Mouse (Mus musculus): ENCODE measurements around the gene Zcchc18. TPM values are rescaled to one million over a fixed set of nuclear protein-coding genes. Genes with fewer than 3 reads are reported as not detected.

Gene Zcchc18
- polyA plus RNA-seq, 1 experiment from 2014 or later: 88.8 TPM

- ATAC-seq (ENCODE audit: insufficient read depth, low FRiP score, low TSS enrichment) (no peak), DNase-seq (ENCODE audit: low spot score) (no peak)
- Histone ChIP-seq H3K27ac (ENCODE audit: low read depth, low read length) (no peak overlapping the region), H3K9me3 (ENCODE audit: control insufficient read depth, low read length) (no peaks in the 10 kb centered on the region), H3K4me1 (ENCODE audit: control insufficient read depth, insufficient read depth, low read length) (no peaks in the 10 kb centered on the region), H3K4me2 (ENCODE audit: low read depth) (no peak overlapping the region), H3K27me3 (ENCODE audit: control insufficient read depth, insufficient read depth, low read length) (no peaks in the 10 kb centered on the region), H3K4me3 (ENCODE audit: low read depth, low read length) (no peak overlapping the region), H3K36me3 (ENCODE audit: control insufficient read depth, insufficient read depth, low read length) (no peaks in the 10 kb centered on the region), H3K9ac (ENCODE audit: low read length) (no peak overlapping the region)
- 78% methylated on average over 4 of the region's 4 CpGs for WGBS
Observed at GRCm38 (mm10) chrX:137034322-137034721, 41.4 kb downstream of the Zcchc18 start.

GRCm38 (mm10) chrX:137037470-137037999 lies 44.6 kb downstream of the Zcchc18 start:
- DNase-seq (ENCODE audit: low spot score) (no peak), ATAC-seq (ENCODE audit: insufficient read depth, low FRiP score, low TSS enrichment) (peak; percentile 28; the same call in 1 of the 2 replicates)
- no peaks in the 10 kb centered on the region for H3K27me3 ChIP-seq (ENCODE audit: control insufficient read depth, insufficient read depth, low read length)
- peak overlapping the region; percentile 29; the same call in 1 of the 2 replicates for H3K9ac ChIP-seq (ENCODE audit: low read length)
- peak overlapping the region; percentile 46 for H3K4me3 ChIP-seq (ENCODE audit: low read depth, low read length)
- no peaks in the 10 kb centered on the region for H3K9me3 ChIP-seq (ENCODE audit: control insufficient read depth, low read length)
- H3K4me1 ChIP-seq (ENCODE audit: control insufficient read depth, insufficient read depth, low read length): no peaks in the 10 kb centered on the region
- H3K27ac ChIP-seq (ENCODE audit: low read depth, low read length): no peak overlapping the region
- 17% methylated on average over 12 of the region's 12 CpGs for WGBS
- no peaks in the 10 kb centered on the region for H3K36me3 ChIP-seq (ENCODE audit: control insufficient read depth, insufficient read depth, low read length)
- peak overlapping the region; percentile 52 for H3K4me2 ChIP-seq (ENCODE audit: low read depth)

- Histone ChIP-seq H3K4me2 (ENCODE audit: low read depth) (peak within 1 kb of the TSS; percentile 52), H3K4me1 (ENCODE audit: control insufficient read depth, insufficient read depth, low read length) (no peaks in the 10 kb centered on the region), H3K36me3 (ENCODE audit: control insufficient read depth, insufficient read depth, low read length) (no peaks in the 10 kb centered on the region), H3K9ac (ENCODE audit: low read length) (peak within 1 kb of the TSS; percentile 58), H3K27me3 (ENCODE audit: control insufficient read depth, insufficient read depth, low read length) (no peaks in the 10 kb centered on the region), H3K27ac (ENCODE audit: low read depth, low read length) (0 out of 2 replicates have a peak within 1 kb of the TSS, but pooled peaks have one; percentile 53), H3K9me3 (ENCODE audit: control insufficient read depth, low read length) (no peaks in the 10 kb centered on the region), H3K4me3 (ENCODE audit: low read depth, low read length) (peak within 1 kb of the TSS; percentile 46)
- WGBS: 23% methylated on average over 31 of the region's 31 CpGs
- ATAC-seq (ENCODE audit: insufficient read depth, low FRiP score, low TSS enrichment) (peak; percentile 93), DNase-seq (ENCODE audit: low spot score) (peak; percentile 88)
Observed at GRCm38 (mm10) chrX:137038000-137038483, 45.1 kb downstream of the Zcchc18 start, which contains the start of gene Slc25a53. Gene Slc25a53 (minus strand): TSS chrX:137038302.

GRCm38 (mm10) chrX:137038502-137038901 lies 45.5 kb downstream of the Zcchc18 start:
- 44% methylated on average over 7 of the region's 7 CpGs for WGBS
- no peaks in the 10 kb centered on the region for H3K27me3 ChIP-seq (ENCODE audit: control insufficient read depth, insufficient read depth, low read length)
- H3K4me3 ChIP-seq (ENCODE audit: low read depth, low read length): peak overlapping the region; percentile 46
- no peak overlapping the region for H3K27ac ChIP-seq (ENCODE audit: low read depth, low read length)
- no peaks in the 10 kb centered on the region for H3K4me1 ChIP-seq (ENCODE audit: control insufficient read depth, insufficient read depth, low read length)
- no peak overlapping the region for H3K9ac ChIP-seq (ENCODE audit: low read length)
- peak overlapping the region; percentile 13; the same call in 1 of the 2 replicates for H3K4me2 ChIP-seq (ENCODE audit: low read depth)
- DNase-seq (ENCODE audit: low spot score): no peak
- H3K36me3 ChIP-seq (ENCODE audit: control insufficient read depth, insufficient read depth, low read length): no peaks in the 10 kb centered on the region
- ATAC-seq (ENCODE audit: insufficient read depth, low FRiP score, low TSS enrichment): peak; percentile 46
- no peaks in the 10 kb centered on the region for H3K9me3 ChIP-seq (ENCODE audit: control insufficient read depth, low read length)

Other genes with a start within 250 kb of the Zcchc18 start
- gene Morf4l2, start 249.5 kb upstream of the Zcchc18 start, polyA plus RNA-seq (2014; fragmentation: Nextera tagmentation; extraction: Ambion mirVana): 622 and 646 TPM in 2 replicates
- not detected in 2 replicates for gene Glra4, start 213.0 kb upstream of the Zcchc18 start, polyA plus RNA-seq (2014; fragmentation: Nextera tagmentation; extraction: Ambion mirVana)
- 28.7 and 38.6 TPM in 2 replicates for gene Plp1, start 170.5 kb upstream of the Zcchc18 start, polyA plus RNA-seq (2014; fragmentation: Nextera tagmentation; extraction: Ambion mirVana)
- 5.8 and 5.9 TPM in 2 replicates for gene Rab9b, start 124.4 kb upstream of the Zcchc18 start, polyA plus RNA-seq (2014; fragmentation: Nextera tagmentation; extraction: Ambion mirVana)
- not detected in 2 replicates for gene H2bfm, start 65.8 kb upstream of the Zcchc18 start, polyA plus RNA-seq (2014; fragmentation: Nextera tagmentation; extraction: Ambion mirVana)
- gene Tmsb15b2, start 17.7 kb upstream of the Zcchc18 start, polyA plus RNA-seq (2014; fragmentation: Nextera tagmentation; extraction: Ambion mirVana): 54.1 and 56.2 TPM in 2 replicates
- 7.4 and 7.6 TPM in 2 replicates for gene Tmsb15l, start 16.3 kb upstream of the Zcchc18 start, polyA plus RNA-seq (2014; fragmentation: Nextera tagmentation; extraction: Ambion mirVana)
- gene Tmsb15b1, start 16.3 kb upstream of the Zcchc18 start, polyA plus RNA-seq (2014; fragmentation: Nextera tagmentation; extraction: Ambion mirVana): 22.2 and 23.4 TPM in 2 replicates
- 11.2 and 13.7 TPM in 2 replicates for gene Slc25a53, start 45.1 kb downstream of the Zcchc18 start, polyA plus RNA-seq (2014; fragmentation: Nextera tagmentation; extraction: Ambion mirVana)
- 12.5 and 12.7 TPM in 2 replicates for gene Fam199x, start 56.4 kb downstream of the Zcchc18 start, polyA plus RNA-seq (2014; fragmentation: Nextera tagmentation; extraction: Ambion mirVana)
- gene Esx1, start 128.9 kb downstream of the Zcchc18 start, polyA plus RNA-seq (2014; fragmentation: Nextera tagmentation; extraction: Ambion mirVana): not detected in 2 replicates